Comparison of ENCODE assay signal across 25 mouse cellular contexts in the genomic region with DNA sequence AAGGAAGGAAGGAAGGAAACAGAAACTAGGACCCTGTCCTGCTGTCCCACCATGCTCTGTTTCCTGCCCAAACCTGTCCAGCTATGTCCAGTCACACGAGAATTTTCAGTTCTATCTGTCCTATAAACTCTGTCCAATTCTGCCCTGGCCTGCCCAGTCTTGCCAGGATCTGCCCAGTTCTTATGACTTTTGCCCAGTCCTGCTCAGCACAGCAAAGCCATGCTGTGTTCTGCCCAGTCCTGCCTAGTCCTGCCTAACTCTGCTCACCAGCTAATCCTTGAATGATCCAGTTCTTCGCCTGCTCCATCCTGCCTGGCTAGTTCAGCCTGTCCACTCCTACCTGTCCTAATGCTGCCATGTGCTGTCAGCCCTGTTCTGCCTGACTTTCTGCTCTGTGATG. TPM values are rescaled to one million over a fixed set of nuclear protein-coding genes. Genes with fewer than 3 reads are reported as not detected.
"Had no signal": no experiment of that assay in that cellular context is flagged by ENCODE, and none has a peak within 500 bp of the region (broad histone marks: within the 10 kb centered on the region; RNA-seq: fewer than 3 reads in every experiment).

No protein-coding gene starts in this region.

- H3K4me1 ChIP-seq: limb, embryonic 13.5 days; liver, embryonic 12.5 days; liver, embryonic 15.5 days; lung, embryonic 15.5 days; stomach, embryonic 15.5 days had no signal

- ATAC-seq: liver, embryonic 12.5 days; midbrain, embryonic 13.5 days; midbrain, embryonic 16.5 days had no signal

- H3K9me3 ChIP-seq: limb, embryonic 13.5 days; liver, embryonic 12.5 days; liver, embryonic 15.5 days; lung, embryonic 15.5 days; midbrain, embryonic 10.5 days; midbrain, embryonic 13.5 days; neural tube, embryonic 13.5 days; stomach, embryonic 15.5 days had no signal

- DNase-seq: kidney, adult 18-20 months; kidney, postnatal 10 days; layer of hippocampus, postnatal 36 days; liver; lung, adult 18-20 months; lung, postnatal 10 days; lung, postnatal 4 days; retina, postnatal 1 day; right cerebral cortex, postnatal 25 days; spleen, adult 18-20 months; thymus, postnatal 25 days had no signal

- H3K27ac ChIP-seq: left cerebral cortex, adult 2 months; limb, embryonic 13.5 days; liver, embryonic 12.5 days; liver, embryonic 15.5 days; lung, embryonic 15.5 days; midbrain, embryonic 10.5 days; midbrain, embryonic 13.5 days; neural tube, embryonic 13.5 days; stomach, embryonic 15.5 days had no signal

- H3K36me3 ChIP-seq: limb, embryonic 13.5 days; liver, embryonic 12.5 days; liver, embryonic 15.5 days; lung, embryonic 15.5 days; midbrain, embryonic 10.5 days; midbrain, embryonic 13.5 days; neural tube, embryonic 13.5 days; stomach, embryonic 15.5 days had no signal

- H3K9ac ChIP-seq: limb, embryonic 13.5 days; liver, embryonic 12.5 days; liver, embryonic 15.5 days; lung, embryonic 15.5 days; midbrain, embryonic 13.5 days; neural tube, embryonic 13.5 days; stomach, embryonic 15.5 days had no signal

- H3K4me2 ChIP-seq: limb, embryonic 13.5 days; liver, embryonic 12.5 days; liver, embryonic 15.5 days; lung, embryonic 15.5 days; midbrain, embryonic 13.5 days; neural tube, embryonic 13.5 days; stomach, embryonic 15.5 days had no signal

- H3K27me3 ChIP-seq: limb, embryonic 13.5 days; liver, embryonic 12.5 days; liver, embryonic 15.5 days; lung, embryonic 15.5 days; midbrain, embryonic 13.5 days; neural tube, embryonic 13.5 days; stomach, embryonic 15.5 days had no signal

- H3K4me3 ChIP-seq: left cerebral cortex, adult 2 months; limb, embryonic 13.5 days; liver, embryonic 12.5 days; liver, embryonic 15.5 days; lung, embryonic 15.5 days; midbrain, embryonic 10.5 days; midbrain, embryonic 13.5 days; myocyte; neural tube, embryonic 13.5 days; stomach, embryonic 15.5 days had no signal

RNA-seq across cellular contexts. Expression of gene Alk, which starts 57.3 kb away (rescaled TPM):
- total RNA-seq: megakaryocyte progenitor cell, adult 5-6 weeks; monocyte, adult 5-6 weeks; neutrophil, adult 5-6 weeks had no signal
- polyA plus RNA-seq: myocyte had no signal
